Comparison of ENCODE assay signal across 8 mouse cellular contexts in the genomic region with DNA sequence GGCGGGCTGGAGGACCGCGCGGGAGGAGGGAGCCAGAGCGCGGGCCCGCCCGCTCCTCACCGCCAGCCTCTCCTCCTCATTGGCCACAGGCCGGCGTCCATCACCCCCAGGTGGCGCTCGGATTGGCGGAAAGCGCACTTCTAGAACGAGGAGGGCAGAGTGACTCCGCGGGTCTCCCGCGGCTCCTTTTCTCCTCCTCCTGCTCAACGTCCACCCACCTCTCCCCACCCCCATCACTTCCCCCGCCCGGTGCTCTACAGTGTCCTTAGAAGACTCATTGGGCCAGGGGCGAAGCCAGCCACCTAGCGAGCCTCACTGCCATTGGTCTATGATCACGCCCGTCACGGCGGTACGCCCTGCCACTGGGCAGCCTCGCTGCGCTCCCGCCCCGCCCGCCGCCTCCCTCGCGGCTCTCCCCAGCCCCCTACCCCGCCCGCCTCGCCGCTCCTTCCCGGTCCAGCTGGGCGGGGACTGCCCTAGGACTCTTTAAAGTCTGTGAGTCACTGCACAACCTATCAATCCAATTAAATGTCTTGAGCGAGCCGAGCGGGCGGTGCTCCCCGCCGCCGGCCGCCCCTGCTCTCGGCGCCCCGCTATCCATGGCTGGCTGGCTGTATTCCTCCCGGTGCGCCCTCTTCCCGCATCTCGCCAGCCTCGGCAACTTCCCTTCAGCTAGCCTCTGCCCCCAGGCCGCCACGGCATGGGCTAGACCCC. TPM values are rescaled to one million over a fixed set of nuclear protein-coding genes. Genes with fewer than 3 reads are reported as not detected.
DNase-seq lines count a peak whose midpoint lies in the region; ATAC-seq lines count a peak whose summit lies in the region.

A gene (plus strand): TSS at position 515 of the 714 bp plus-strand sequence.

- peak within 1 kb of the TSS; percentile 77 for H3K4me3 ChIP-seq in hindbrain, embryonic 16.5 days (ENCODE audit: low read length)
- H3K4me3 ChIP-seq in macrophage (ENCODE audit: inconsistent target): peak within 1 kb of the TSS; percentile 53

- no peaks in the 10 kb centered on the region for H3K9me3 ChIP-seq in hindbrain, embryonic 16.5 days (ENCODE audit: control insufficient read depth, low read length)

- peaks cover 15% of the 10 kb centered on the region; the same call in 1 of the 2 replicates for H3K79me2 ChIP-seq in macrophage (ENCODE audit: inconsistent target)

- peak within 1 kb of the TSS; percentile 71 for H3K9ac ChIP-seq in hindbrain, embryonic 16.5 days (ENCODE audit: low read depth, low read length)

- no peaks in the 10 kb centered on the region for H3K27me3 ChIP-seq in hindbrain, embryonic 16.5 days (replicated peaks; ENCODE audit: control insufficient read depth, insufficient read depth, low read length)

- peak within 1 kb of the TSS; percentile 93 for H3K27ac ChIP-seq in hindbrain, embryonic 16.5 days (ENCODE audit: low read depth, low read length)
- H3K27ac ChIP-seq in macrophage: peak within 1 kb of the TSS; percentile 68

- H3K36me3 ChIP-seq in hindbrain, embryonic 16.5 days (ENCODE audit: control insufficient read depth, insufficient read depth, low read length): no peaks in the 10 kb centered on the region
- no peaks in the 10 kb centered on the region for H3K36me3 ChIP-seq in macrophage (ENCODE audit: inconsistent target)

- WGBS in hindbrain, embryonic 16.5 days: under 1% methylated on average over 57 of the region's 62 CpGs
- WGBS in macrophage (ENCODE audit: missing documents): 0% methylated on average over 34 of the region's 62 CpGs

- peak; percentile 100 for ATAC-seq in hindbrain, embryonic 16.5 days

- peak; percentile 98 for DNase-seq in WW6 (ENCODE audit: low read depth, low spot score)
- peak; percentile 99 for DNase-seq in cerebellum, postnatal 4 days (ENCODE audit: low spot score in 2 of 2)
- peak; percentile 99 for DNase-seq in gastrocnemius, adult 18-20 months (ENCODE audit: low spot score)
- DNase-seq in left cerebral cortex, adult 18-20 months (ENCODE audit: low spot score in 2 of 2): peak; percentile 99
- peak; percentile 100 for DNase-seq in right cerebral cortex, adult 18-20 months
- peak; percentile 99 for DNase-seq in urinary bladder, postnatal 10 days (ENCODE audit: low spot score)

- peak within 1 kb of the TSS; percentile 85 for H3K4me2 ChIP-seq in hindbrain, embryonic 16.5 days (ENCODE audit: low read length)

- peaks cover 7% of the 10 kb centered on the region for H3K4me1 ChIP-seq in hindbrain, embryonic 16.5 days (ENCODE audit: control insufficient read depth, insufficient read depth, low read depth, low read length)

RNA-seq across cellular contexts. Expression of the gene that starts here (rescaled TPM):
- total RNA-seq in gastrocnemius, adult 18-20 months (2021): 10 to 100 TPM; 12.4 to 12.8 TPM
- polyA plus RNA-seq in hindbrain, embryonic 16.5 days (2015; fragmentation: Nextera tagmentation; extraction: Ambion mirVana): 27.6 and 29.1 TPM in 2 replicates
- 10 to 100 TPM; 20.1 to 23.6 TPM for total RNA-seq in left cerebral cortex, adult 18-20 months (2021)
- 10 to 100 TPM in 25 of 26 experiments, 1 to 10 TPM in 1; 7.5 to 76.4 (median 22.3) TPM for total RNA-seq in macrophage (2018; cell fraction: chromatin; rRNA removed)
- 10 to 100 TPM; 15.7 to 64.9 (median 23.4) TPM for total RNA-seq in macrophage (2018; cell fraction: cytosol; rRNA removed)
- total RNA-seq in macrophage (2018; cell fraction: nucleus; rRNA removed): 100 to 1,000 TPM in 2 of 26 experiments, 10 to 100 TPM in 24; 18.0 to 116 (median 34.5) TPM
- 9.7 to 19.7 TPM (median 12.9 TPM) in 3 replicates for polyA plus RNA-seq in macrophage (2018)

Comparison
In these comparisons a context has a peak if more than half of its experiments do, and no peak if none do; other contexts are left out.
1. Peak in every context shown above with its lines: DNase-seq, ATAC-seq, H3K4me3 ChIP-seq and H3K27ac ChIP-seq.